Mouse (Mus musculus): ENCODE results near the gene Golga5. TPM values are rescaled to one million over a fixed set of nuclear protein-coding genes. Genes with fewer than 3 reads are reported as not detected.

Golga5 gene
- 4.6 and 5.4 TPM in 2 replicates for polyA plus RNA-seq (2012; rRNA removed; ENCODE audit: low replicate concordance)

DNA sequence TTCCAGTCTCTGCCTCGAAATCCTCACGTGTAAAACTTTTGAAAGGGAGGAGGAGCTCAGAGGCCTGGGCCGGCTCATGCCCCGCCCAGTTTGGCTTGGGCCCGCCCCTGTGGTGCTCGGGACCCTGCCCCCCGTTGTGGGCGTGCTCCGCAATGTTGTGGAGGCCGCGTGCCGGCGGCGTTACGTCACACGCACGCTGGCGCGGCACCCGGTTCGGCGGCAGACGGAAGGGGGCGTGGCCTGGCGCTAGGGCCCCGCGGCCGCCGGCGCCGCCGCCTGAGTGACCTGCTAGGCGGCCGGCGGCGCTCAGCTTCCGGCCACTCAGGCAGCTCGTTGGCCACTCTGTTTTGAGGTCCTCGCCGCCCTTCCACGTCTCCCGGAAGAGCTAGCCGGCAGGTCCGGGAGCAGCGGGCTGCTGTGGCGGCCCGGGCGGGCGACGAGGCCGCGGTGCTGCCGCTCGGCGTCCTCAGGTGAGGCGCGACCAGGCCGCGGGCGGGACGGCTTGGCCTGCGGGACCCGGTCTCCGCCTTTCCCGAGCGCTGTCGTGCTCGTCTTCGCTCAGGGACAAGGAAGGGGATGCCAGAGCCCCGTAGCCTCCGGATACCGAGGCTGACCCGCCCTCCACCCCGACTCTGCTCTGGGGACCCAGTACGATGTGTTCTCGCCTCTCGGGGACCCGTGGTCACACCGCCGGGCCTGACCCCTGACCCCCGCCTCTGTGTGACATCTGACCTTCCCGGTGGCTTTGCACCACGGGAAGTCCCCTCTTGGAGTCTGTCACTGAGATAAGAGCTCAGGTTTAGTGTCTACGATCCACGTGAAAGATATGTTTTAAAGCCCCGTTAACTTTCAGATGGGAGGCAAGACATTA is at the start of gene Golga5:
Gene Golga5 (plus strand): TSS at position 242 of the 871 bp plus-strand sequence.

GRCm38 (mm10) chr12:102439632-102440023 is 29.3 kb upstream of the Golga5 start, which contains the start of gene Lgmn:
Gene Lgmn (minus strand): TSS chr12:102439813.

Other genes with a start within 250 kb of the Golga5 start
- gene Rin3, start 186.1 kb upstream of the Golga5 start, polyA plus RNA-seq (2012; rRNA removed; ENCODE audit: low replicate concordance) = 4.2 and 9.6 TPM in 2 replicates
- gene Lgmn, start 29.3 kb upstream of the Golga5 start, polyA plus RNA-seq (2012; rRNA removed; ENCODE audit: low replicate concordance) = 26.4 and 46.3 TPM in 2 replicates
- 89.8 and 269 TPM in 2 replicates for gene Chga, start 85.8 kb downstream of the Golga5 start, polyA plus RNA-seq (2012; rRNA removed; ENCODE audit: low replicate concordance)
- gene Itpk1, start 235.8 kb downstream of the Golga5 start, polyA plus RNA-seq (2012; rRNA removed; ENCODE audit: low replicate concordance) = 169 and 317 TPM in 2 replicates